Mouse (Mus musculus): ENCODE results near the gene Atp5h.
"Not testable (repeated sequence)": the region's sequence is repeated elsewhere in the genome, so short reads cannot be mapped to it uniquely, and the experiment has no call there.

Gene Atp5h

DNA sequence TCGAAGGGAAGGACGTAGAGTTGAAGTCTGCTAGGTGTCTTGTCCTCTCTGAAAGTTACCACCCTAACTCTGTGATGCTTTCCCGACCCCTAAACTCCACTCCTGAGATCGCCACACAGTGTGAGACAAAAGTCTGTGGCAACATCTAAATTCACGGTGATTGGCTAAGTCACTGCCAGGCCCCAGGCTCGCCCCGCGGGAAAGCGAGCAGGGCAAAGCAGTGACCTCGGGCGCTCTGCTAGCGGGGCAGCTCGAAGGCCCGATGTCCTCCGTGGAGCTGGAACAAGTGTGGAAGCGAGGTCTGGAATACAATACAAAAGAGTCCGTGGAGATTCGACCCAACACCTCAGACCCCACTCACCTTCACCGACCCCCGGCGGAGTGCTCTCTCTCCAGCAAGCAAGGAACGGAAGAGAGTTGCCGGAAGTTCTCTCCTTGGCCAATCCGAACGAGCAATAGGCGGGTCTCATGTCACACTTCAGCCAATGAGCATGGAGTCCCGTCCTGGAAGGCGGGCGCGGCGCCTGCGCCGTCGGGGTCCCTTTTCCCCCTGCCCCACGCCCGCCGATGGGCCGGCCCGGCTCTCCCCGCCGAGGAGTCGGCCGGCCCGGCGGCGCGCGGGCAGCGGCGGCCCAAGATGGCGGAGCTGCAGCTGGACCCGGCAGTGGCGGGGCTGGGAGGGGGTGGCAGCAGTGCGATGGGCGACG is at the start of gene Atp5h, which contains the start of gene Kctd2:
Gene Atp5h, minus strand, starts transcription at position 432 of the 707 bp plus-strand sequence.
Gene Kctd2, plus strand, starts transcription at position 598 of the 707 bp plus-strand sequence.
- DNase-seq (ENCODE audit: low spot score in 2 of 2): peak; percentile 94 to 95

DNA sequence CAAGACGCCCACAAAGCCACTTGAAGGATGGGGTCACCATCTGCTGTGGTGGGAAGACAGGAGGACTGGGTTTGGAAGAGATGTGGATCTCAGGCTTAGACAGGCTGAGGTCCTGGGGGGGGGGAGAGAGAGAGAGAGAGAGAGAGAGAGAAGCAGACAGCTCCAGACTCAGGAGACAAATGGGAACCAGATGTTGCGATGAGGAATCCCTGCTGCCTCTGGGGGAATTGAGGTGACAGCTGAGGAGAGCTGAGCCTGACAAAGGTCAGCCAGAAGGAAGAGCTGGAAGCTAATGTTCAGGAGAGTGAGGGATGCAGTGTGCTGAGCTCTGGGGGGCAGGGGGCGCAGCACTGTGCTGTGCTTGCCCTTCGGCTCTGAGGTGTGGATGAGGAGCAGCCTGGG is 47.5 kb upstream of the Atp5h start:
- DNase-seq (ENCODE audit: low spot score in 2 of 2): no peak

DNA sequence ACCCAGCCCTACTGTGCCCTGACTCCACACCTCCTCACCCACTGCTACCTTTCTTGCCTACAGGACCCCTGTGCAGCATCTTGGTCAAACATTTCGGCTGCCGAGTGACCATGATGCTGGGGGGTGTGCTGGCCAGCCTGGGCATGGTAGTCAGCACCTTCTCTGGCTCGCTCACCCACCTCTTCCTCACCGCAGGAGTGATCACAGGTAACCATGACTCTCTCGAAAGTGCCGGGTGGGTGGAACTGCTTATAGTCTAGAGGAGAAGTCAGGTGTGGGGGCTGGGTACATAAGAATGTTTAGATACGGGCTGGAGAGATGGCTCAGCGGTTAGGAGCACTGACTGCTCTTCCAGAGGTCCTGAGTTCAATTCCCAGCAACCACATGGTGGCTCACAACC is 45.1 kb upstream of the Atp5h start:
- no peak for DNase-seq (ENCODE audit: low spot score in 2 of 2)

DNA sequence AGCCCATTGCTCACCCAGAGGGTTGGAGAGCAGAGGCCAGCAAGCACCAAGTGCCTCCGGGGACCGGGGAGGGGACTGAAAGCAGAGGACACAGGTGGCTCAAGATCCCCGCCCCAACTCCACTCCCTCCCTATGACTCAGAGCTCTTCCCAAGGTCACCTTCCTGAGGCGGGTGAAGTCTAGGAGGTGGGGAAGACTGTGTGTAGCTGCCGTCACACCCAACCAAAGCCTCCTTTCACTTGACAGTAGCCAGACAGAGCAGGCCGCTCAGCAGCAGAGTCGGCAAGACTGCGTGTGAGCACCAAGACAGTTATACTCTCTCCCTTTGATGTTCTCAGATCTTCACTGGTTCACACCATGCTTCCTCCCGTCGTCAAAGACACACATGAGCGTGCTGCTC is 43.6 kb upstream of the Atp5h start:
- no peak for DNase-seq (ENCODE audit: low spot score in 2 of 2)

DNA sequence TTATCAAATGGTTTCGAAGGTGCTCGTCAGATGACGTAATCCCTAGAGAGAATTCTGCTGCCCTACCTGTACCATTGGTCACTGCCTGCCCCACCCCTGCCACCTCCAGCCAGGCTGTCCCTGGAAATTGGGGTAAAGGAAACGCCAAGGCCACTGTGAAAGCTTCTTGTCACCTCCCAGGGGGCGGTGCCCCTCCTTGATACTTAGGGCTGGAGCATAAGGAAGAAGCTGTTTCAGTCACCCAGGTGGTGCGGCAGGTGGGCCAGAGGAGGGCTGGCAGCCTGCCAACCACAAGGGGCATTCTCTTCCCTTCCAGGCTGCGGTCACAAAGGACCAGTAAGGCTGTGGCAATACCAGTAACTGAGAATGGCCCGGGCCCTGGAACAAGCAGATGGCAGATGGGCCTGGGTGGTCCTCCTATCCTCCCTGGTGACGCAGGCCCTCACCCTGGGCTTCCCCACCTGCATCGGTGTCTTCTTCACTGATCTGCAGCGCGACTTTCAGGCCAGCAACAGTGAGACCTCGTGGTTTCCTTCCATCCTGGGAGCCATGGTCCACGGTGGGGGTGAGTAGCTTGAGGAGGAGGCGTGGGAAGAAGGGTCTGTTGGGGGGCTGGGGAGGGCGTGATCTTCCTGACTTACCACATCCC is 42.6 kb upstream of the Atp5h start, which contains the start of gene Slc16a5:
Gene Slc16a5, plus strand, starts transcription at position 232 of the 649 bp plus-strand sequence.
- no peak for DNase-seq (ENCODE audit: low spot score in 2 of 2)

DNA sequence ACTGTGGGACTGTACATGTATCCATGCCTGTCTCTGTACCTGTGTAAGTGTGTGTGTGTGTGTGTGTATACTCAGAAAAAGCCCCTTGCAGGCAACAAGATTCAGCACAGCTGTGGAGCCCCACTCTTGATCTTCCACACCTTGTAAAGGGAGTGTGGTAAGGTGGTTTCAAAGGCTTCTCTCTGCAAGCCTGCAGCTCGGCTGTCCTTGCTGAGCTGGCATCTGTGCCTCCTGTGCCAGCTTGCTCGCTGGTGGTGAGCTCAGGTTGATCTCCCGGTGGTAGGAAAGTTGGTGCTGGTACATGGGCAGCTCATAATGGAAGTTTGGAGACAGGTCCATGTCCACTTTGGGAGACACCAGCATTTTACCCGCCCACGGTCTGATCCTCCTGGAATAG is 42.1 kb upstream of the Atp5h start:
- no peak for DNase-seq (ENCODE audit: low spot score in 2 of 2)

DNA sequence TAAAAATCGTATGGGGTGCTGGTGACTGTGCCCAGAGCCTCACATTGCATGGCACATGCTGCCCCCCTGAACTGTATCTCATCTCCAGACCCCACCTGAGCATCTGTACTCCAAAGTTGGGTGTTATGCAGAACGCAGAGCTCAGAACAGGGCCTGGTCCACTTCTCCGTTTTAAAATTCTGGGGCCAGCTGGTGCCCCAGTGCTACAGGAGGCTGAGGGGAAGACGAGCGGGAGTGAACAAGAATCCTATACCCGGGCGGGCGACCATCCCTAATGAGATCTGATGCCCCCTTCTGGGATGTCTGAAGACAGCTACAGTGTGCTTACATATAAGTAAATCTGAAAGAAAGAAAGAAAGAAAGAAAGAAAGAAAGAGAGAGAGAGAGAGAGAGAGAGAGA is 41.2 kb upstream of the Atp5h start:
- DNase-seq (ENCODE audit: low spot score in 2 of 2): no peak

DNA sequence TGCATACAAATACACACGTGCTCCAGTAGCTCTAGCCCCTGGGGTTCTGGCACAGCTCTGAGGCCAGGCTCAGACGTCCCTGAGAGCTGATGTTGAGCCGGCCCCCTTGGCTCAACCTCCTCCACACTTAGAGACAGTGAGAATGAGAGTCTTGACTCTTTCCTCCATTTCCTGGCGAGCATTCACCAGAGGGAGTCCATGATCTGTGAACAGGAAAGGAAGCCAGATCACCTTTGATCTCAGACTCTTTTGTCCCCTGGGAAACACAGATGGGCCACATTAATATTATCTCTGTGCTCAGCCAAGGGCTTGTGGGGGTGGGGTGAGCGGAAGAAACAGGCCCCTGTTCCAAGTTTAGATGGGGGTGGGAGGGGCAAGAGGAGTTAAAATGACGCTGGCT is 37.6 kb upstream of the Atp5h start:
- no peak for DNase-seq (ENCODE audit: low spot score in 2 of 2)

DNA sequence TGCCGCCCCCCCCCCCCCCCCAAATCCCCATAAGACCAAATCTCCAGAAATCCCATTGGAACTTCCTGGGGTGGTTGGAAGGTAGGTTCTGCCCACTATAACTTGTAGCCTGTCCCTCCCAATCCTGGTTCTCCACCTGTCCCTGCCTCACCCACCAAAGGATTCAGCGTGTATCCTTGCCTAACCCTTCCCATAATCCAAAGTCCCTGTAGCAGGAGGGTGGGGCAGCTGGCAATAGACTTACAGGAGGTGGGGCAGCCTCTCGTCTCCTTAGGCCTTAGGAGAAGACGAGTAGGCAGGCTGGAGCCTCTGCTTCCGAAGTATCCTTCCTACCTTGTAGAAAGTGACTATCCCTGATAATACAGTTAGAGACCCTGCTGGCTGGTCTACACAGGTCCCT is 36.4 kb upstream of the Atp5h start:
- no peak for DNase-seq (ENCODE audit: low spot score in 2 of 2)

DNA sequence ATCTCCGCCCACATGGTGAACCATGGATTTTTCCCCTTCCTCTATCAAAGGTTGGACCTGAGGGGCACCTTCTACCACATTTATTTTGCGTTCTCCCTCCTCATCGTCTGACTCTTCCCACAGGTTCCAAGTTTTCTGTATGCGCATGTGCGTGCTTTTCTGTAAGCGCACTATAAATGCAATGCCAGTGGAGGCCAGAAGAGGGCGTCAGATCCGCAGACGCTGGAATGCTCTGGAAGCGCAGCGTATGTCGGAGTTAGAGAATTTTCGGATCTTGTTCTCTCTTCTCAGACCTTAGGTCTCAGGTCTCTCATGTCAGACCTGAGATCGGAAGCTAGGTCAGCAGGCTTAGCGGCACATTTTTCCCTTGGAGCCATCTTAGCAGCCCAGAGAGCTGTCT is 35.9 kb upstream of the Atp5h start:
- no peak for DNase-seq (ENCODE audit: low spot score in 2 of 2)

DNA sequence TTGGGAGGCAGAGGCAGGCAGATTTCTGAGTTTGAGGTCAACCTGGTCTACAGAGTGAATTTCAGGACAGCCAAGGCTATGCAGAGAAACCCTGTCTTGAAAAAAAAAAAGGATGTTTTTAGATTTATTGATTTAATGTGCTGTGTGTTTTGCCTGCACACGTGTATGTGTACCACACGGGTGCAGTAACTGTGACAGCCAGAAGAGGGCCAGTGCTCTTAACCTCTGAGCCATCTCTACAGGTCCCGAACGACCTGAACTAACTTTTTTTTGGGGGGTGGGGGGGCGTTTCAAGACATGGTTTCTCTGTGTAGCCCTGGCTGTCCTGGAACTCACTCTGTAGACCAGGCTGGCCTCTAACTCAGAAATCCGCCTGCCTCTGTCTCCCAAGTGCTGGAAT is 35.1 kb upstream of the Atp5h start:
- DNase-seq (ENCODE audit: low spot score in 2 of 2): not testable (repeated sequence)

DNA sequence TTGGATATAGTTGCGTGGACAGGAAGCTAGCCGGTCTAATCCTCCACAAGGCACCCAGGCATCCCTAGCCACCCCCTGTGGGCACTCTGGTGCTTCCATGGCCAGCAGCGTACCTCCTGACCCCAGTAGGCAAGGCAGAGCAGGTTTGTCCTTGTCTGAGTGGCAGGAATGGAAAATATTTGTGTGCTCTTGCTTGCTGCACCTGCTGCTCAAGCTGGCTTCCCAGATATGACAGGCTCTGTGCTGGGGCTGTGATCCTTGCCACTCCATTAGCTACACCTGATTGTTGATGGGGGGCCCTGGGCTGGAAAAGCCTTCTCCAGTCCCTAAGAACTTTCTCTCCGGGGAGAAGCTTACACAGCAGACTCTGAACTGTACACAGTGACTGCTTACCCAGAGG is 33.5 kb upstream of the Atp5h start:
- DNase-seq (ENCODE audit: low spot score in 2 of 2): no peak

DNA sequence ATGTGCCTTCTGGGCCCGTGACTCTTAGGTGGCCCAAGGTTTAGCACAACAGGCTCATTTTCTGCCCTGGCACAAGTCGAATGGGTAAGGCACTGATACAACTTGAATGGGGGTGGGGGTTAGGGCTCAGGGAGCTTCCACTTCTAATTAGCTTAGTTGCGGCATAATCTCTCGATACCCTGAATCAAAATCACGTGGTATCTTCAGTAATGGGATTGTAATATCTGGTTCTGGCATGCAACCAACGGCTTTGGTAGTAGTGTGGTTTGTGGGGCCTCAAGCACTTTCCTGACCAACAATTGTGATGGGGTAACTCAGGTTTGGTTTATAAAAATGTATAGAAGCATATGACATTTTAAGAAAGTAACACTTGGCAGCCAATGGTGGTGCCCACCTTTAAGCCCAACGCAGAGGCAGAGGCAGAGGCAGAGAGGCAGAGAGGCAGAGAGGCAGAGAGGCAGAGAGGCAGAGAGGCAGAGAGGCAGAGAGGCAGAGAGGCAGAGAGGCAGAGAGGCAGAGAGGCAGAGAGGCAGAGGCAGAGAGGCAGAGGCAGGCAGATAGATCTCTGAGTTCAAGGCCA is 32.6 kb upstream of the Atp5h start:
- DNase-seq (ENCODE audit: low spot score in 2 of 2): no peak

DNA sequence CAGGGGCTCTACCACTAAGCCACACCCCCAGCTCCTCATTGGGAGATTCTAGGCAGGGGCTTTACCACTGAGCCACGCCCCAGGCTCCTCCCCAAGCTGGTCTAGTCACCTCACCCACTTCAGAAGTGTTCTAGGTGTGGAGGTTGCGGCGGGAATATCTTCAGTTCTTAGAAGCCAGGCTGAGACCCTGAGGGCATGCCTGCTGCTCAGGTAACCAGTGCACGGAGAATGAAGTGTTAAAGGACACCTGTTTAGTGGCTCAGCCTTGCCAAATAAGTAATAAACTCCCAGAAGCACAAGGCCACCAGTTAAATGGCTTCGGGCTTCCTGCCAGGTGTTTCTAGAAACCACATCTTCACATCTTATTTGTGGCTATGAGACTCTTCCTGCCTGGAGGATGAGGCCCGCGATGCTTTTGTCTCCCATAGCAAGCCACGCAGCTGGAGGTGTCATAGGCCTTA is 32.0 kb upstream of the Atp5h start:
- peak; percentile 31 to 50 for DNase-seq (ENCODE audit: low spot score in 2 of 2)

DNA sequence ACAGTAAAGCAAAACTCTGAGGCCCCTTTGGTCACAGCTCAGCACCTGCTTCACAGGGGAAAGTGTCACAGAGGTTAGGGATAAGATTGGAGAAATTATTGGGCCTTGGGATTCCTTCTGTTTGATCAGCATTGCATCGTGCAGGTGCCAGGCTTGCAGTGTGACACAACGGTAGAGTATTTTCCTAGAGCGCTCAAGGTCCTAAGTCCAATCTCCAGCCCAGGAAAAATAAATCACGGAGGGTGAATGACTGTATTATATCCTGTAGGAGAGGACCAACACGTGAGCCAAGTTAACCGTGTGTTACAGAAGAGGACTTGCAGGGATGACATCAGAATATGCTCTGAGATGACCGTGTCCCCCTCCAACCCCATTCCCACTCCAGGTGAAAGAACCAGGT is 30.4 kb upstream of the Atp5h start:
- DNase-seq (ENCODE audit: low spot score in 2 of 2): no peak

DNA sequence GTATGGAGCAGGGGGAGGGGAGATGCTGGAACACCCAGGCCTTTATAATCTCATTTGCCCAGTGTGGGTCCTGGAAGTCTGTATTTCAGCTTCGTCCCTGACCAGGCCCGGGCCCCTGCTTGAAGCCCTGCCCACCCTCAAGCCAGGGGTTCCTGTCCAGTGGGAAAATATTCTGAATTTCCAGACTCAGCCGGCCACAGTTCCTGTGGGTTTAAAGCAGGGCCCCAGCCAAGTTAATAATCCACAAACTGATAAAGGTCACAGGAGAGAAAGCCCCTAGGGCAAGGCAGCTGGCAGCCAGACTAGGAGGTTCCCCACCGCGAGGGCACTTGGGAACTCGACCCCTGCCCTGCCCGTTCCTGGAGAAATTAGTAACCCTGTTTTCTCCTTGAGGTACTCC is 29.2 kb upstream of the Atp5h start:
- no peak for DNase-seq (ENCODE audit: low spot score in 2 of 2)

DNA sequence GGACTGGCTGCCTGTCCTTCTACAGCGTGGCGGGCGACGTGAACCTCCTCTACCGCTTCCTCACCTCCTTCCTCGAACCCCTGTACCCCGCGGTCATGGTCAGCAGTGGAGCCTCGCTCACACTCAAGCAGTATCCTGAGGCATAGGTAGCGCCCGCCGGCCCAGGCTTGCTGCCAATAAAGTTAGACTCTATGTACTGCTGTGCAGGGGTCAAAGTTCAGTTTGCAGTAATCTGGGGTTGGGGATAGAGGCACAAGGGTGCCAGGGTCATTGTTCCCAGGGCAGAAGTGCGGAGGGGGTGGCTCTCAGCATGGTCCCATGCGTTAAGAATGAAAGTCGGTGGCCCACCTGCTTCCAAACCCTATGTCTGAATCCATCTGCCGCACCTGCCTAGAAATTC is 28.3 kb upstream of the Atp5h start:
- no peak for DNase-seq (ENCODE audit: low spot score in 2 of 2)

DNA sequence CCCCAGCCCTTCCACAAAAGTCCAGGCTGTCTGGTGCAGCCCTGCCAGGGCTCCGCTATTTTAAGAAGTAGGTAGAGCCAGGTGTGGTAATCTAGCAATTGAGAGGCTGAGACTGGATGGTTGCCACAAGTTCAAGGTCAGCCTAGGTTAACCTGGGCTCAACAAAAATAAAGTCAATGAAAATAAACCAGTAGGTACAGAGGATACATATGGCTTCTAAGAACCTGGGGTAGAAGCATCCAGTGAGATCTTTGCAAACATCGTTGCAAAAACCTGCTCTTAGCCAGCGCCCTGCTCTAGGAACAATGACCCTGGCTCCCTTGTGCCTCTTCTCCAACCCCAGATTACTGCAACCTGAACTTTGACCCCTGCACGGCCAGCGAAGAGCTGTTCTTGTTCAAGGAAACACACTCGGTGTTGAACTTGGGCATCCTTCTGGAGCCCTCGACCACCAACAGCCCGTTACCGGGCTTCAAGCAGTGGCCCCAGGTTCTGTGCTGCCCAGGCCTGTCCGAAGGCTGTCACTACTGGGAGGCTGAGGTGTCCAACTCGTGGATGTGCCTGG is 27.6 kb upstream of the Atp5h start:
- no peak for DNase-seq (ENCODE audit: low spot score in 2 of 2)

DNA sequence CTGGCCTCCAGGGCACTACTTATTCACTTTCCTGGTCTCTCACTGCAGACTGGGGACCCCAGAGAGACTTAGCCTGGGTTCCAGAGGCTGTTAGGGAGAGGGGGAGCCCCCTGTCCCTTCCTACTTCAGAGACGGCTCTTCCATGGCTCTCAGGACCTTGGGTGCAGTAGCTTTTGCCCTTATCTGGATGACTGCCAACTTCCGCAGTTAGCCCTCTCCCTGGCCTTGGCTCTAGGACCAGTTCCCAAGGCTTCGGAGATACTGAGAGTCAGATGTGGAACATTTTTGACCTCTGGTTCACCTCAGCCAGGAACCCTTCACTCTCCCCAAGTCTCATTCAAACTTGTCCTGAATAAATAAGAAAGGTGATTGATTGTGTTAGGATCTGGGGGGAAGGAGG is 27.1 kb upstream of the Atp5h start:
- no peak for DNase-seq (ENCODE audit: low spot score in 2 of 2)

DNA sequence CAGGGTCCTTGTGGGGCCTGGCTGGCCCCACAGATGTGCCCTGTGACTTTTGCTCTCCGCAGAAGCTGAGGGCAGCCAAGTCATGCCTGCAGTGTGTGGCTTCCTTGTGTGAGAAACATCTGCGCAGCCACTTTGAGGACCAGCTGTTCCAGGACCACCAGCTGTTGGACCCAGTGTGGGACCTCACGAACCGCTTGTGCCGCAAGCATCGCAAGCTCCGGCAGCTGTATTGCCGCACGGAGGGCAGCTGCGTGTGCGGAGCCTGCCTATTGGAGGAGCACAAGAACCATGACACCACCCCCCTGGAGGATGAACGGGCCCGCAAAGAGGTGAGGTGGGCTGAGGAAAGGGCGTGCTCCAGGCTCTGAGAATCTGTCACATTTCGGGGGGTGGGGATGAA is 21.7 kb upstream of the Atp5h start:
- no peak for DNase-seq (ENCODE audit: low spot score in 2 of 2)

DNA sequence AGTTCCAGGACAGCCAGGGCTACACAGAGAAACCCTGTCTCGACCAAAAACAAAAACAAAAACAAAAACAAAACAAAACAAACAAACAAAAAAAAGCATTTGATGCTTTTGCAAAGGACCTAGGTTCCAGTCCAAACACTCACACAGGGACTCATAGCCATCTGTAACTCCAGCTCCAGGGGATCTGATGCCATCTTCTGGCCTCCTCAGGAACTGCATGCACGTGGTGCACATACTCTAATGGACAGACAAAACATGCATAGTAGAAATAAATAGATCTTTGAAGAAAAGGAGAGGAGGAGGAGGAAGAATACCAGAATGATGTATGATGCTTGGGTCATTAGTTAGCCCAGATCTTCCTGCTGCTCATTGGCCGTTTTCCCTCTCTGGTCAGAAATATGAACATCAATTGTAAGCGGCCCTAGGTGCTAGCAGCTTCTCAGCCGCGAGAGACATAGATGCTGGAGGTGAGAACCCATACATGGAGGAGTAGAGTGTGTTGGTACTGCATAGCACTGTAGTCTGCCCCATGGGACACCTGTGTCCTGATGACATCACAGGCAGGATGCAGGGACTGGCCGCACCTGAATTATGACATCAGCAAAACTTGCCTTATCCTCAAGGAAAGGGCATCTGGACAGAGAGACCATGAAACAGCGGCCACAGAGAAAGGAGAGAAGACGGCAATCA is 20.3 kb upstream of the Atp5h start, which contains the start of gene Trim80:
Gene Trim80, plus strand, starts transcription at position 640 of the 690 bp plus-strand sequence.
- DNase-seq (ENCODE audit: low spot score in 2 of 2): no peak

DNA sequence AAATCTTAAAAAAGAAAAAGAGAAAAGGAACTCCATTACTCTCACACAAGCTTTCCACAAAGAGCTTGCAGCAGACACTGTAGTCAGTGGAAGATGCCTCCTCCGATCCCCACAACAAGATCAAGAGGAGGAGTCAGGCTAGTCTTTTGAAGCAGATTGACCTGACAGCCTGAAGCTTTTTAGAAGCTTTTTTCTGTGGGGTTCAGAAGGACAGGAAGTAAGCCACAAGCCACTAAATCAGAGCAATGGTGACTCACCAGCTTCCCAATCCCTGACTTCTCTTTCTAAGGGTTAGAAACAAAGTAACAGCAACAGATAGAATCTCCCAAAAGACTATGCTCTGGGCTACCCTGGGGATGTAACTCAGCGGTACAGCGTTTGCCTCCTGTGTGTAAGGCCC is 19.6 kb upstream of the Atp5h start:
- no peak for DNase-seq (ENCODE audit: low spot score in 2 of 2)

All from spleen, postnatal 36 days (tissue).